Mouse (Mus musculus): ENCODE data around the gene Magi2.

DNA sequence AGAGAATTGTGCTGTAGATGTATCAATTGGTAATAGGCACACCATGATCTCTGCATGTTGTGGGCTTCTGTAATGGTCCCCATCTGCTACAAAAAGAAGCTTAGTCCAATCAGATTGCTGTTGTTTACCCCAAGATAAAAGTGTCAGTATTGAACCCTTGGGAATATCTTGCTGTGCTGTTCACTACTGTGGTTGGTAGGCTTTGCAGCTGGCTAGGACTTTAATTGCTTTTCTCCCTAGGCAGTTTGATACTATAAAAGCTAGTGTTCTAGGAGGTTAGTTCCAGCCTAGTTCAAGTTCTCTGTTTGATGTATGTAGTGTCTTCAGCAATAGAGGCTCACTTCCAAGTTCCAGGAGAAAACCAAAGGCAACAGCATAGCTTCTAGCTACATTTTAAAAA is 1188.5 kb downstream of the Magi2 start:
- TF ChIP-seq CTCF (IDR thresholded peaks at IDR 0.05; ENCODE audit: extremely low read depth, insufficient read length, insufficient replicate concordance, low read depth, low read length), result no peak
- TF ChIP-seq POLR2A (IDR thresholded peaks at IDR 0.05; ENCODE audit: low read depth, low read length), result no peak
